Mouse (Mus musculus) heart, embryonic 10.5 days (tissue): ENCODE data around the gene Mtor. TPM values are rescaled to one million over a fixed set of nuclear protein-coding genes. Genes with fewer than 3 reads are reported as not detected.

Source experiments
- DNase-seq: peaks from one replicate; pipeline ENCODE4 v3.0.0-alpha.2; 2017; ENCODE audit warnings: low spot score
- H3K27ac ChIP-seq: fragments of 300-500 bp; sonication (generic); 2 replicates; pipeline ENCODE4 v1.5.1; 2016; ENCODE audit warnings: mild to moderate bottlenecking
- H3K27me3 ChIP-seq: fragments of 300-500 bp; sonication (generic); 2 replicates; pipeline ENCODE4 v1.6.1; 2016; ENCODE audit warnings: mild to moderate bottlenecking; ENCODE audit not compliant: poor library complexity, insufficient read depth, severe bottlenecking
- H3K36me3 ChIP-seq: fragments of 300-500 bp; sonication (generic); 2 replicates; pipeline ENCODE4 v1.6.1; 2016; ENCODE audit warnings: mild to moderate bottlenecking, moderate library complexity
- H3K4me1 ChIP-seq: fragments of 300-500 bp; sonication (generic); 2 replicates; pipeline ENCODE4 v1.6.1; 2016; ENCODE audit warnings: mild to moderate bottlenecking
- H3K4me3 ChIP-seq: fragments of 300-500 bp; sonication (generic); 2 replicates; pipeline ENCODE4 v1.5.1; 2016; ENCODE audit warnings: mild to moderate bottlenecking, moderate library complexity
- H3K9me3 ChIP-seq: fragments of 300-500 bp; sonication (generic); 2 replicates; pipeline ENCODE4 v1.6.1; 2016; ENCODE audit warnings: mild to moderate bottlenecking, moderate library complexity
- WGBS: fragments of 180-500 bp; shearing (Covaris S2); methylation state at CpG from one replicate; pipeline ENCODE4 v1.1.7; 2016; 5-methylcytosine and 5-hydroxymethylcytosine counted together
- polyA plus RNA-seq: library from polyadenylated mRNA; unstranded; fragments of >200 nt; fragmentation: Nextera tagmentation; extraction: Ambion mirVana; gene quantifications from 2 replicates; pipeline ENCODE4 v1.2.1, GENCODE M21; 2016

The Mtor gene
- polyA plus RNA-seq, 1 experiment from 2014 or later, result 17.3 TPM

DNA sequence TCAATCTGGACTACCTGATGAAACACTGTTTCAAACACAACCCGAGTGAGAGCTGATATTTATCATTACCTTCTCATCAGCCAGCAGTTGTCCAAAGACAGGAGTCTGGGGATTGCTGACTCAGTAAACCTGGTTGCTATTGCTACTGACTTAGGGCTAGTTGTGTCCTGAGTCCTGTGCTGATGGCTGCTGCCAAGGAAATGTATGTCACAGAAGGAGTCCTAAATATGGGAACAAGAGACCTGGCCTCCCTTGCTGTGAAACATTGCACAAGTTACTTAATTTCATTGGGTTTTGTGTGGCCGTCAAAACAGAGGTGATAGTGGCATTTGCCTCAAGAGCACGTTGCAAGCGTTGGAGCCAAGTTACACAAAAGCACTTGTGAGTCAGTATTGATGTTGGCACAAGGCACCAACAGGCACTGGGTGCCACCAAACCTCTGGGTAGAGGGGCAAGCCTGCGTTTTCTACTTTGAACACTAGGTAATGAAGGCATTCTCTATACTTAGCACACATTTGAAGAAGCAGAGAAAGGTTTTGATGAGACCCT lies 7.1 kb downstream of the Mtor start:
- WGBS, result 90% methylated on average over 5 of the region's 5 CpGs
- Histone ChIP-seq H3K27ac (no peak overlapping the region), H3K27me3 (no peaks in the 10 kb centered on the region), H3K9me3 (no peaks in the 10 kb centered on the region), H3K4me3 (no peak overlapping the region), H3K36me3 (peaks cover 85% of the 10 kb centered on the region), H3K4me1 (no peaks in the 10 kb centered on the region)
- DNase-seq, result no peak

DNA sequence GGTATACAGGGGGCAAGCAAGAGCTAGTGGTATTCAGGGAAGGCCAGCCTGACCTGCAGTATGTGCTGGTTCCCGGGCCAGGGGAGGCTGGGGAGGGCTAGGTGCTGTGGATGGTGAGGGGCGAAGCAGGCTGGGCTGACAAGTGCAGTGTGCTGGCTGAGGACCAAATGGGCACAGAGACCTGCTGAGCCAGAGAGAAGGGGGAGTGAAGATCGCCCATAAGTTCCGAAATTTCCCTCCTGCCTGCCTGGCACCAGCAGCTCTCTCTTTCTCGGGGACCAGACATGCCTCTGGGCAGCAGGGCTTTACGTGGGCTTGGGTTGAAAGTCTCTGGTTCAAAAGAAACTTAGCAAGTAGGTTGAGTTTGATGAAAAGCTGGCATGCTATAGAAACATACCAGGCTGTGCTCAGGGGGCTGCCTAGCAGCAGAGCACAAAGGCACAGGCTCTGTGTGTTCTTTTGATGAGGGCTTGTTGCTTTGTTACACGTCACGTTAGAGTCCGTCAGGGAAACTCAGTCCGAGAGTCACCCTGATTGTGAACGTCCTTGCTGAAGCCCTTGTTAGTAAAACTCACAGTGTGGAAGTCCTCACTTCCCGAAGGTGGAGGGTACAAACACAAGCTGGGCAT lies 12.4 kb downstream of the Mtor start:
- peaks cover 100% of the 10 kb centered on the region for H3K36me3 ChIP-seq
- DNase-seq, result no peak
- 95% methylated on average over 12 of the region's 12 CpGs for WGBS
- no peak overlapping the region for H3K4me3 ChIP-seq
- H3K9me3 ChIP-seq, result no peaks in the 10 kb centered on the region
- H3K4me1 ChIP-seq, result no peaks in the 10 kb centered on the region
- H3K27ac ChIP-seq, result no peak overlapping the region
- H3K27me3 ChIP-seq, result no peaks in the 10 kb centered on the region

DNA sequence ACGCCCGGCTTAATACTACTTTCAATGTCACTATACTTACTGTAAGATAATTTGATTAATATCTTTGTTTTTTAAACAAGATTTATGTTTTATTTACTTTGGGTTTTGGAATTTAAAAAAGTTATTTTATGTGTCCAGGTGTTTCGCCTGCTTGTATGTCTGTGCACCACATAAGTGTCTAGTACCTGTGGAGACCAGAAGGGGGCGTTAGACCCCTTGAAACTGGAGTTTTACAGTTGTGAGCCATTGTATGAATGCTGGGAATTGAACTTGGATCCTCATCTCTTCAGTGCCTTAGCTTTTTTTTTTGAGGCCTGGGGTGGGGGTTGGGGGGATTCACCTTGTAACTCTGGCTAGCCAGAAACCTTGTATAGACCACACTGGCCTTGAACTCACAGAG lies 13.4 kb downstream of the Mtor start:
- H3K9me3 ChIP-seq, result no peaks in the 10 kb centered on the region
- no peak for DNase-seq
- no peak overlapping the region for H3K4me3 ChIP-seq
- WGBS, result 81% methylated on average over 4 of the region's 4 CpGs
- no peak overlapping the region for H3K27ac ChIP-seq
- peaks cover 100% of the 10 kb centered on the region for H3K36me3 ChIP-seq
- H3K27me3 ChIP-seq, result no peaks in the 10 kb centered on the region
- no peaks in the 10 kb centered on the region for H3K4me1 ChIP-seq

DNA sequence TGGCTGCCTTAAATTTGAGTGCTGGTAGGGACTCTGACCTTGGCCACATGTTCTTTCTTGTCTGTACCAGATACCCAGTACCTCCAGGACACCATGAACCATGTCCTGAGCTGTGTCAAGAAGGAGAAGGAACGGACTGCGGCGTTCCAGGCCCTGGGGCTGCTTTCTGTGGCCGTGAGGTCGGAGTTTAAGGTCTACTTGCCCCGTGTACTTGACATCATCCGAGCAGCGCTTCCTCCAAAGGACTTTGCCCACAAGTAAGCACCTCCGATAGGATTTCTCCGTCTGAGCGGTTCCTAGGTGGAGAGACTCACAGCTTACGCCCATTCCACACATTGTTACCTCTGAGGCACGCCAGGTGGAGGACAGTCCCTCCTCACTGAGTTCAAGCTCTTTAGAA lies 14.3 kb downstream of the Mtor start:
- 95% methylated on average over 13 of the region's 13 CpGs for WGBS
- Histone ChIP-seq H3K27me3 (no peaks in the 10 kb centered on the region), H3K9me3 (no peaks in the 10 kb centered on the region), H3K27ac (no peak overlapping the region), H3K4me1 (no peaks in the 10 kb centered on the region), H3K36me3 (peaks cover 98% of the 10 kb centered on the region), H3K4me3 (no peak overlapping the region)
- DNase-seq, result no peak

DNA sequence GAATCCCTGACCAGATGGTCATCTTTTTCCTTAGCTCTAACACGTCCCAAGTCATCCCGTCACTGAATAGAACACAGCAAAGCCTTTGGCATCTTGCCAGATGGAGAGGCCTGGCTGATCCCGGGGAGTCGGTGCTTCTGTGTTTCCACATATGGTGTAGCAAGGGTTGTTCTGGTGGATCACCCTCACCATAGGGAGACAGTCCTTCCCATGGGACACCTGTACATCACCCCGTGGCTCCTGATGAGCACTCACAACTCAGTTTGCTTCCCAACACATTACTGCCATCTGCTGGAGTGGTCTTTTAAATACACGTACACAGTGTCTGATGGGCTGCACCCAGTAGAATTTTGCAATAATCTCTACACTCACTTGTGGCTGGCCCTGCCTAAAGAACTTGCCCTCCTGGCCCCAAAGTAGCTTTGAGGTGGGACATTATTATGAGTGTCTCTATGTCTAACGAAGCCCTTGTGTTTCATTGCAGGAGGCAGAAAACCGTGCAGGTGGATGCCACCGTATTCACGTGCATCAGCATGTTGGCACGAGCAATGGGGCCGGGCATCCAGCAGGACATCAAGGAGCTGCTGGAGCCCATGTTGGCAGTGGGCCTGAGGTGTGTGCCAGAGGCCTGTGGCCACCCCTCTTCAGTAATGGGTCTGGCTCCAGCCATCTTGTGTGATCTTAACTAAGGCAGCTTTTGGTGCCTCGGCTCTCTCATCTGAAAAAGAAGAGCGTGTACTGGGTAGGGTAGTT lies 15.0 kb downstream of the Mtor start:
- Histone ChIP-seq H3K9me3 (no peaks in the 10 kb centered on the region), H3K36me3 (peaks cover 98% of the 10 kb centered on the region), H3K4me3 (no peak overlapping the region), H3K27ac (no peak overlapping the region), H3K27me3 (no peaks in the 10 kb centered on the region), H3K4me1 (no peaks in the 10 kb centered on the region)
- 85% methylated on average over 14 of the region's 14 CpGs for WGBS
- DNase-seq, result no peak

DNA sequence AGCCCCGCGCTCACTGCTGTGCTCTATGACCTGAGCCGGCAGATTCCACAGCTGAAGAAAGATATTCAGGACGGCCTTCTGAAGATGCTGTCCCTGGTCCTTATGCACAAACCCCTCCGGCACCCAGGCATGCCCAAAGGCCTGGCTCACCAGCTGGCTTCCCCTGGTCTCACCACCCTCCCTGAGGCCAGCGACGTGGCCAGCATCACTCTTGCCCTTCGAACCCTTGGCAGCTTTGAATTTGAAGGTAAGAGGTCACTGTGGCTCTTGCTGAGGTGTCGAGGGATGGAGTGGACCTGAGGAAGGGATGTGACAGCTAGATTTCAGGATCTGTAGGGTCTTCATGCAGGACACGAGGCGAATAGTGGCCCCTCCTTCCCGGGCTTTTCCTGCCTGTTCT lies 15.9 kb downstream of the Mtor start:
- Histone ChIP-seq H3K36me3 (peaks cover 98% of the 10 kb centered on the region), H3K9me3 (no peaks in the 10 kb centered on the region), H3K4me1 (no peaks in the 10 kb centered on the region), H3K4me3 (no peak overlapping the region), H3K27me3 (no peaks in the 10 kb centered on the region), H3K27ac (no peak overlapping the region)
- 86% methylated on average over 12 of the region's 12 CpGs for WGBS
- no peak for DNase-seq

DNA sequence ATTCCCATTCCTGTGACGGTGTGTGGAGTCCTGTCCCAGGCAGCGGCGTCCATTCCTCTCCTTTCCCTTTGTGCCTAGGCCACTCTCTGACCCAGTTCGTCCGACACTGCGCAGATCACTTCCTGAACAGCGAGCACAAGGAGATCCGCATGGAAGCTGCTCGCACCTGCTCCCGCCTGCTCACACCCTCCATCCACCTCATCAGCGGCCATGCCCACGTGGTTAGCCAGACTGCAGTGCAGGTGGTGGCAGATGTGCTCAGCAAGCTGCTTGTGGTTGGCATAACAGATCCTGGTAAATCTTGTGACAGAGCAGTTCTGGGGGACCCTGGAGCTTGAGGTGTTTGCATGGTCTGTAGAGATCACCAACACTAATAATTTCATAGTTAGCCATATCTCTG lies 16.5 kb downstream of the Mtor start:
- H3K36me3 ChIP-seq, result peaks cover 98% of the 10 kb centered on the region
- H3K27me3 ChIP-seq, result no peaks in the 10 kb centered on the region
- no peaks in the 10 kb centered on the region for H3K9me3 ChIP-seq
- 94% methylated on average over 12 of the region's 12 CpGs for WGBS
- H3K4me1 ChIP-seq, result no peaks in the 10 kb centered on the region
- no peak for DNase-seq
- H3K27ac ChIP-seq, result no peak overlapping the region
- no peak overlapping the region for H3K4me3 ChIP-seq

DNA sequence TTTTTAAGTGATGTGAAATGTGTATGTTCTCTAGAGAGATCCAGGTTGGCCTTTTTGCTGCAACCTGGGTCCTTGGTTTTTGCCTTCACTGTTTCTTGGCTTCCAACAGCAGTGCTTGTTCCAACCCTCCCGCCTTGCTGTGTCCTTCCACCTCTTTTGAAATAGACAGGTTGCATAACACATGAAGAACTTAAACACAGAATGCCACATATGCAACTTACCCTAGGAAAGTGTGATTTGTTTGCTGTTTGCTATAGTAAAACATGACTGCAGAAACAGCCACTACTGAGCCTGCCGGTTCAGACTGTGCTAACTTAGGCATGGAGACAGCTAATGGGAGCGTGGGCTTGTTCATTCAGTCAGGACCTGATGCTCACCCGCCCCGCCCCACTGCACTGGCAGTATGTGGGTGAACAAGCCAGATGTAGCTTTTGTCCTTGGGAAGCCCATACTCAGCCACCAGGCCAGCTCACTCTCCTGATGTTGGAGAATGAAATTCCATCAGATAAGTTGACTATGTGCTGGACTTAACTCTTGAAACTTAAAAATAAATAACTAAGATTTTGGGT lies 18.2 kb downstream of the Mtor start:
- peaks cover 98% of the 10 kb centered on the region for H3K36me3 ChIP-seq
- no peak for DNase-seq
- H3K27me3 ChIP-seq, result no peaks in the 10 kb centered on the region
- H3K9me3 ChIP-seq, result no peaks in the 10 kb centered on the region
- H3K27ac ChIP-seq, result no peak overlapping the region
- 90% methylated on average over 5 of the region's 5 CpGs for WGBS
- no peak overlapping the region for H3K4me3 ChIP-seq
- H3K4me1 ChIP-seq, result no peaks in the 10 kb centered on the region

DNA sequence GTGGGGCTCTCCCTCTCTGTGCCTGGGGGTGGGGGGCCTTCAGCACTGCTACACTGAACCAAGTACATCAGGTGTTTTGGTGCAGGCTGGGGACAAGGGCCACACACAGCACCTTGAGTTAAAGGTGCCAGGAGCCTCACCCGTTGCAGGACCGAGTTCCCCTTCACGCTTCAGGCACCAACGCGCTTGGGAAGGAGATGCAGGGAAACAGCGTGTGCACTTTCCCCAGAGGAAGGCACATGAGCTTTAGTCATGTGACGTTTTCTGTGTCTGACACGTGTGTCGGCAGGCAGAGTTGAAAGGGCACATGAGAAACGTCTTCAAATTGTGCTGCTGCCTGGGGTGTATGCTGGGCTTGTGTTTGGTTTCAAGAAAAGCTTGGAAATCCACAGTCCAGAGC lies 20.0 kb downstream of the Mtor start:
- Histone ChIP-seq H3K4me1 (no peaks in the 10 kb centered on the region), H3K27ac (no peak overlapping the region), H3K36me3 (peaks cover 98% of the 10 kb centered on the region), H3K4me3 (no peak overlapping the region), H3K9me3 (no peaks in the 10 kb centered on the region), H3K27me3 (no peaks in the 10 kb centered on the region)
- WGBS, result 90% methylated on average over 10 of the region's 10 CpGs
- DNase-seq, result no peak

DNA sequence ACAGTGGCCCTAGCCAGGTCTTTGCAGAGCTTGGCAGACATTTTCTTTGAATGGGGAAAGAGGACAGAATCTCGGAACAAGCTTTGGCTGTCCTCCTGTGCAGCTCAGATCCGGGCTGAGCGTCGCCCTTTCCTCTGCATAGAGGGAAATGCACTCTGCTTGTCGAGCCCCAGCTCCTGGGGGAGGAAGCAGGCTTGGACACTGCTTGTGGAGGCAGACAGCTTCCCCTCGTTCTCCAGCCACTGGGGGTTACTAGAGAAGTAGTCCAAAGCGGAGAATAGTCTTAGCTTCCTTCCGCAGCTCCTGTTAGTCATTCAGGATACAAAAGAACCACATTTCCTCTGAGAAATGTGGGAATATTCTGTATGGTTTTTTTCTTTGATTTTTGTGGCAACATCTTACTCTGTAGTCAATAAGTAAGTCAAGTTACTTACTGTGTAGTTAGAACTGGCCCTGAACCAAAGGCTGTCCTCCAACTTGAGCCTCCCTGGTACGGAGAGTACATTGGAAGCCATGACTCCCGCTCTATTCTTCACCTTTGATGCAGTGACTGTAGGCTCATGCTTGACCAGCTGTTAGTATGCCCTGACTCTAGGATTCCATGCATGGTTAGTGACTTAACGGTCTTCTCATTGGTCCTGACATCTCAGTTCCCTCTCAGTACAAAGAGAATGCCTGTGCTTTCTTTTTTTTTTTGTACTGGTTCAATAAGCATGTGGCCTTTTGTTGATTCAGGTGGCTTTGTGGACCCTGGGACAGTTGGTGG lies 21.3 kb downstream of the Mtor start:
- Histone ChIP-seq H3K27ac (no peak overlapping the region), H3K9me3 (no peaks in the 10 kb centered on the region), H3K4me1 (no peaks in the 10 kb centered on the region), H3K36me3 (peaks cover 98% of the 10 kb centered on the region), H3K27me3 (no peaks in the 10 kb centered on the region), H3K4me3 (no peak overlapping the region)
- WGBS, result 87% methylated on average over 11 of the region's 11 CpGs
- no peak for DNase-seq

DNA sequence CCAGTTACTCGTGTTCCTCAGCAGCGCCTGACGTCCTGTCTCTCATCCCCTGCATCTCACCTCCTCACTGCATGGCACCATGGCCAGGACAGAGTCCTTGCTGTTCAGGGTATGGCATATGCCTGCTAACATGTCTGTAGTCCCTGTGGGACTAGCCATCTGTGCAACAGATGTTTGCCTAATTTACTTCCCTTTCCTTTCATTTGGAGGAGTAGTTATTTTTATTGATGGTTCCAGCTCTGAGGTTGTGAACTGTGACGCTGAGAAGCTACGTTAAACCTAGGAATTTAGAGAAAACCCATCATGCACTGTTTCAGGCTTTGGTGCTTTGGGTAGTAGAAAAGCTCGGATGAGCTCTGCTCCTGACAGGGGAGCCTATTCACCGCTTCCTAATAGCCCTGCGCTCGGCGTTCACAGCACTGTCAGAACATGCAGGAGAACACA lies 23.0 kb downstream of the Mtor start:
- 83% methylated on average over 10 of the region's 10 CpGs for WGBS
- Histone ChIP-seq H3K4me1 (no peaks in the 10 kb centered on the region), H3K9me3 (no peaks in the 10 kb centered on the region), H3K4me3 (no peak overlapping the region), H3K27me3 (no peaks in the 10 kb centered on the region), H3K36me3 (peaks cover 98% of the 10 kb centered on the region), H3K27ac (no peak overlapping the region)
- DNase-seq, result no peak

DNA sequence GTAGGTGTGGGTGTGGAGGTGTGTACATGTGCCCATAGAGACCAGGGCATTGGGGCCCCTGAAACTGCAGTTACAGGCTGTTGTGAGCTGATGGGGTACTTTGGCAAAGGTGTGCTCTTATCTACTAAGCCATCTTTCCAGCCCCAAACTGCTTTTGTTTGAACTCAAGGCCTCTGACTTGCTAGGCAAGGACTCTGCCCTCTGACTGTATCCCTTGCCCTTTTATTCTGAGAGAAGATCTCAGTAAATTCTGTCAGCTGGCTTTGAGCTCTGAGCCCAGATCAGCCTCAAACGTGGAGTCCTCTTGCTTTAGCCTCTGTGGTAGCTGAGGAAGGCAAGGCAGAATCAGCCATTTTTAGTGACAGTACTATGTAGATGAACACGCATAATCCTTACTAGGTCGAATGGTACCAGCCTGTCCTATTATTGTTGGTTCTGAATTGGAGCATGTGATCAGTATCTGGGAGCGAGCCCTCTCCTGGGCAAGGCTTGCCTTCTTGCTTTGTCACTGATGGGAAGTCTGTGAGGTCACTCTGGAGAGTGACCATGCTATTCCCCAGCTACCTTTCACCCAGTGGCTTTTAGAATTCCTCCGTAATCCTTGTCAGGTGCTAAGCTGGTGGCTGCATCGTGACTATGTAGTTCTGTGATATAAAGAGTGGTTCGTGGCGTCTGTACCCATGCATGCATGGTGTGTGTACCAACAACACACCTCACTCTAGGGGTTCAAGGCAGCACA lies 24.2 kb downstream of the Mtor start:
- 95% methylated on average over 8 of the region's 8 CpGs for WGBS
- no peaks in the 10 kb centered on the region for H3K4me1 ChIP-seq
- no peak overlapping the region for H3K4me3 ChIP-seq
- H3K27ac ChIP-seq, result no peak overlapping the region
- peaks cover 98% of the 10 kb centered on the region for H3K36me3 ChIP-seq
- no peaks in the 10 kb centered on the region for H3K9me3 ChIP-seq
- no peaks in the 10 kb centered on the region for H3K27me3 ChIP-seq
- no peak for DNase-seq
